Mouse (Mus musculus) brain, adult 2 months (tissue): ENCODE results near the gene Nol4l.
"Not testable (repeated sequence)": the region's sequence is repeated elsewhere in the genome, so short reads cannot be mapped to it uniquely, and the experiment has no call there.

Source experiments
- DNase-seq: peaks from one replicate; pipeline ENCODE4 v3.0.0; 2011; ENCODE audit warnings: low read depth, low spot score

Gene Nol4l

DNA sequence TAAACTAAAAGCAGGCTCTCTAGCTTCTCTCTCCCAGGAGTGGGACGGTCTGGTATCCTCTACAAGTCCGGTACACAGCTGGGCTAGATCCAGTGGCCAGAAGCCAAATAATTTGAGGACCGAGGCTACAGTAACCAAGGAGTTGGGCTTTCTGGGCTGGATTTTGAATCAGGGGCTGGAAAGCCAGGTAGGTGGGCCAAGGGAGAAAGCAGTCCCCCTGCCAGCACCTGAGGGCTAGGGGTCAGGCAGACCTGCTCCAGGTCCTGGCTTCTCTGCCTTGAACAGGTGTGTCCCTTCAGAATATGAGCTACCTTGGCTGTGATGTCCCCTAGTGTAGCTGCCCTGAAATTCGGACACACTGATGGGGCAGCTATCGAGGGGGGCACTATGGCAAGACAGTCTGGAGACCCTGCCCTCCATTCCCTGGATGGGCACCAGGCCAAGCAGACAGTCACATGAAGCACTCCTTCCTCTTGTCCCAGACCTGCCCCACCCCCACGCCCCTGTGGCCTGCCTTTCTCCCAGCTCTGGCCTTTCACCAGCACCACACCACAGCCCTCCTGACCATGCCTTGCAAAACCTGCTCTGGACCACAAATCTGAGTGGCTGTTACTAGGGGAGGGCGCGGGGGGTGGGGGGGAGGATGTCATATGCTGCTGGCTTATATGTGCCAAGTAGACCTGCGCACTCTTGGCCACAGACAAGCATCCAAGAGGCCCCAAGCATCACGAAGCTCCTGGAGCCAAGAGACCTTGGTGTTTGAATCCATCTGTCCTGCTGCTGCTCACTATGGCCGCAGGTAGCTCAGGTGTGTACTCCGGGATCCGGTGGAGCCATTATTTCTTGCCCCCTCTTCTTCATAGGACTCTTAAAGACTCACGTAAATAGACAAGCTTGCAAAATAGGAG lies 17.1 kb downstream of the Nol4l start:
- peak; percentile 88 for DNase-seq

DNA sequence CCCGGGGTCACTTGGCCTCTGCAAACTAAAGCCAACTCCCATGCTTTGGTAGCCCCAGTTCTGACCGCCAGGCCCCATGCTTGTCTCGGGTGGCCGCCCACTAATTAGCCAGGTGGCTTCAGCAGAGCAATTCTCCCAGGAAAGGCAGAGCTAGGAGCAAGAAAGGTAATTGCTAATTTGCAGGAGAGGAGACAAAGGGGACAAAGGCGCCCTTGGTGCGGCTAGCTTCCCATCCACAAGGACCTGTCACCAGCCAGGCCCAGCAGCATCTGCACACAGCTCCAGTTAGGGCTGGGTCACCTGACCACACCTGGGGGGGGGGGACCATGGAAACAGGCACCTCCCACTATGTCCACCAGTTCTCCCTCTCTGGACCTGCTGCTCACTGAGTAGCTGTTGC lies 18.2 kb downstream of the Nol4l start:
- DNase-seq = no peak

GRCm38 (mm10) chr2:153510136-153510535 lies 19.6 kb downstream of the Nol4l start:
- DNase-seq = peak; percentile 79

DNA sequence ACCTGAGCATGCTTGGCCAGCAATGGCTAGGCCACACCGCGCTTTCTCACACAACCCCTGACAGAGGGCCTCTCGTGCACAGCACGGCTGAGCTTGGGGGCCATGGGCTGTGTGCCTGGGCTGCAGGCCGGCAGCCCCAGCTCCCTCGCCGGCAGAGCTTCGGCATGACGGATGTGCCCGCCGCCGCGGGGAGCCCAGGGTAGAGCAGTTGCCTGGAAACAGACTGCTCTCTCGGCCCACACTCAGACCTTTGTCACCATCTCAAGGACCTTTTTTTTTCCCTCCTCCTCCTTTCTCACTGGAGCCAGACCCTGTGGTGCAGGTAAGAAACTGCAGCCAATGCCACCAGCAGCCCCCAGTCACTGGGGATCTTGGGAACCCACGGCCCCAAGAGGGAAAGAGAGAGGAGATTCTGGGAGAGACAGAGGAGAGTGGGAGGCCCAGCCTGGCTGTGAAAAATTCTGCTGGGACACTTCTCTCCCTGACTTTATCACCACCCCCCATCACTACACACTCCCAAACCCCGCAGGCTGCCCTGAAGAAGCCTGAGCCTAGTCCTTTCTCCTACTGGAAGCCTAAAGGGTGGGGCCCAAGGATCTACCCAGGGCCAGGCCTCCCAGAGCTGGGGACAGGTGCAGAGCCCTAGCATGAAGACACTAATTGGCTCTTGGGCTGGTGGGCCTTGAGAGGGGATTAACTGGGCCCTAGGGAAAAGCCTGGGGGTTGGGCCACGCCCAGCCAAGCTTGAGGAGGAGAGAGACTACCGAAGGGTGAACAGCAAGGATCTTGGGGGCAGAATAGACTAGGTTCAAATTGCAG lies 20.4 kb downstream of the Nol4l start:
- DNase-seq = peak; percentile 81

GRCm38 (mm10) chr2:153508405-153508804 lies 21.4 kb downstream of the Nol4l start:
- DNase-seq = no peak

DNA sequence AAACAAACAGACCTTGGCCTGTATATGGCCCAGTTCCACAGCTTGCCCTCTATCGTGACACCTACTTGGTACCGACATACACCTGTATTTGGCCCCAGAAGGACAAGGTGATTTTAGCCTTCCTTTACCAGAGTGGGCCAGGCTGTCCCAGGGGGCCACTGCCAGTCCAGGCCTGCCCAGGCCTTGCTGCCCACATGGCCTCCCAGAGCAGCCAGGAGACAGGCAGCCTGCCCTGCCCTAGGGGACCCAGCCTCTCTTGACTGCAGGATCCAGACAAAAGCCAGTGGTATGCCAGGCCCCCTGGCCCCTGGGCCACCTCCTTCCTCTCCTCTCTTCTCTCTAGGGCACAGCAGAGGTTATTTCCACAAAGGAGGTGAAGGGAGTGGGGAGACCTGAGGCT lies 21.8 kb downstream of the Nol4l start:
- DNase-seq = no peak

GRCm38 (mm10) chr2:153506385-153506784 lies 23.4 kb downstream of the Nol4l start:
- DNase-seq = no peak

DNA sequence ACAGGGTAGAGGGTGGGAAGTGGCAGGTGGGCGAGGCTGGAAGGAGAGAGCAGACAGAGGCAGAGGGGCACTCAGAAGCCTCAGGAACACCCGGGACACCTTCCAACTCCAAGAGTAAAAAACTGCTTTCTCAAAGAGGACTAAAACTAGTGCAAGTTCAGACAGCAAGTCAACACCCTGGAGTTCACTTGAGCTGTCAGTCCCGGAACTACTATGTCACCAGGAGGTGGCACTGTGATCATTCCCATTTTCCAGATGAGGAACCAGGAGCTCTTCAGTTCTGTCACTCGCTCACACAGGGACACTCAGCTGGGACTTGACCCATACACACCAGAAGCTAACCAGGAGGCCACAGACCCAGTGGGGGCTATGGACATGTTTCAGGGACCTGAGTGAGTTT lies 30.6 kb downstream of the Nol4l start:
- peak; percentile 82 for DNase-seq

DNA sequence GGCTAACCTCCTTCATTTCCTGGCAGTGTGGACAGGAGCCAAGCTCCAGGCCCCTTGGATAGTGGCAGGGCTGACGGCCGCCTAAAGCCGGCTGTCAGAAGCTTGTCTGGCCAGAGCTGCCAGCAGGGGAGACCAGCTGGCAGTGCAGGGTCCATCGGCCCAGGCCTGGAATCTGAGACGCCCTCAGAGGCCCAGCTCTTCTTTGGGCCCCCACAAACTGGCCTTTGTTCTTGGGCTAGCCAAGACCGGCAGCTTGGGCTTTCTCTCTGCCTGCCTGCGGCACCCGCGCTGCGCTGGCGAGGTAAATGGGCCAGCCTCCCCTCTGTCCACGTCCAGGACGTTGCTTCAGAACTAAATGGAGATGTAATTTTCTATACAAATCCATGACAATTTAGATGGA lies 32.9 kb downstream of the Nol4l start:
- peak; percentile 89 for DNase-seq

- DNase-seq = no peak
These were observed 33.5 kb downstream of the Nol4l start for GRCm38 (mm10) chr2:153496301-153496700.

GRCm38 (mm10) chr2:153495818-153496217 lies 34.0 kb downstream of the Nol4l start:
- DNase-seq = no peak

DNA sequence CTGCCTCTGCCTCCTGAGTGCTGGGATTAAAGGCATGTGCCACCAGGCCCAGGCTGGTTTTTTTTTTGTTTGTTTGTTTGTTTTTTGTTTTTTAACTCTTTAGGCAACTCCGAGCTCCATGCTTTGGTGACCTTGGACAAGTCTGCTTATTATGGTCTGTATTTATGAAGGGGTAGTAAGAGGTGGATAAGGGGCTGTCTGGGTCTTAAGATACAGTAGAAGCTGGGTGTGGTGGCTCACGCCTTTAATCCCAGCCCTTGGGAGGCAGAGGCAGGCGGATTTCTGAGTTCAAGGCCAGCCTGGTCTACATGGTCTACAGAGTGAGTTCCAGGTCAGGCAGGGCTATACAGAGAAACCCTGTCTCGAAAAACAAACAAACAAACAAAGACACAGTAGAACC lies 34.4 kb downstream of the Nol4l start:
- not testable (repeated sequence) for DNase-seq

DNA sequence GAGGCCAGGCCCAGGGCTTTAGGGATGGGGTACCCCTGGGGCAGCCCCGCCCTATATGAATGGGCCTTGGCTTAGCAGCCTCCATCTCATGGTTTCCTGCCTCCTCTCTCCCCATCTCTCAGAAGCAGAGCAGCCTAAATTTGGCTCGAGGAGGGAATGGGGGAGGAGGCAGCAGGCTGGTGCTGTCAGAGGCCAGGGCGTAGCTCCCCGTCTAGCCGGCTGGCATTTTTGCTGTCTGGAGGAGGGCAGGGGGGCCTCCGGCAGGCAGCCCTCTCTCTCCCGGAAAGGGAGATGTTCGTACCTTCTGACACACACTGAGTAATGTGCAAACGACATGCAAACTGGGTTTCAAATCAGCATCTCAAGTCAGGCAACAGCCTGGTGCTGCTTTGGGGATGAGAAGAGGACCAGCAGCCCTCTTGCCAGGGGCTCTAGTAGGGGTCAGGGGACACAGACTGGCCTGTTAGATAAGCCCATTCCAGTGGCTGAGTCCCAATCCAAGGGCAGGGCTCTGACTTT lies 35.4 kb downstream of the Nol4l start:
- DNase-seq = peak; percentile 94

DNA sequence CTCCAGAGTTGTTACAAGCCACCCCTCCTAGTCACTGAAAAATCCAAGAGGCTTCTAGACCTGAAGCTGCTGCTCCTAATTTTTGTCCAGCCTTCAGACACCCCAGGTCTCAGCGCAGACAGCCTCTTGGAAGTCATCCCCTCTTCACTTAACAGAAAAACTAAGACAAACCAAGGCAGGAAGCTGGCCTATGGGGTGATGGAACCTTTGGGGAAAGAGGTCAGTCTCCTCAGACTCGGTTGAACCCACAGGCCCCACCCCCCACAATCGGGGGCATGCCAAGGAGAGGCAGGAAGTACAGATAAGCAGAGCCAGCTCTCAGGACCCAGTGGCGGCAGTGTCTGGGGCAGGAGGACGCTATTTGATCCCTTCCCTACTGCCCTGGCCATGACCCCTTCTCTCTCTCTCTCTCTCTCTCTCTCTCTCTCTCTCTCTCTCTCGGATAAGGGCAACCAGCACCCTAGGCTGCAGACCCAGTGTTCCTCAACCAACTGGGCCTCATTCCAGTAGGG lies 35.9 kb downstream of the Nol4l start:
- DNase-seq = no peak

GRCm38 (mm10) chr2:153493393-153493731 lies 36.4 kb downstream of the Nol4l start:
- no peak for DNase-seq

DNA sequence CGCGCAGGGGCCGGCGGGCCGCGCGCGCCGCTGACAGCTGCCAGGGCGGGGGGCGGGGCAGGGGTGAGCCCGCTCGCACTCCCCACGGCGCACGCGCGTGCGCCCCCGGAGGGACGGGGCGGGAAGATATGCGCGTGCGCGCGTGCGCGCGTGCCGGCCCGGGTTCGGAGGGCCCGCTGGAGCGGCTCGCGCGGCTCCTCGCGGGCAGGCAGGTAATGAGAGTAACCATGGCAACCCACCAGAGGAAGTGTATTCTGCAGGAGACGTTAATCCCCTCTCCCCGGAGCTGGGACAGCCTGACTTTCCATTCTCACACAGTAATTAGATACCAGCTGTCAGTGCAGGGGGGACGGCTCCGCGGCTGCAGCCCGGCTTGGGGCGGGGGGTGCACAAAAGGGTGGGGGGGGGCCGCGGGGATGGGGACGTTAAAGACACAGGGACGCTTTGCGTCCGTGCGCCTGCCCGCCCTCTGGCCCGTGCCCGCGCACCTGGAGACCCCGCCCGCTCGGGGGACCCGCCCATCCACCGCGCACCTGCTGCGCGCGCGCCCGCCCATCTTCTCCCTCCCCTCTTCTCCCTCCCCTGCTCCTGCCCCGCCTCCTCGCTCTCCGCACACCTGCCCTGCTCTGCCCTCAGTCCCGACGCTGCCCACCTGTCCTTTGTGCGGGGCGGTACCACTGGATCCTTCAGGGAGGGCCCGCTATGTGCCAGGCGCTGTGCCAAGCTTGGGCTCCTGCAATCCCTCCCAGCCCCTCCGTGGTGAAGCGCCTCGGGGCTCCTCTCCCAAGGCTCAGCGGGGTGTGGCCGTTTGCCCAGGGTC lies 37.0 kb downstream of the Nol4l start, which contains the start of gene 4930404H24Rik:
Gene 4930404H24Rik (plus strand): TSS at position 218 of the 820 bp plus-strand sequence.
- peak; percentile 92 for DNase-seq

GRCm38 (mm10) chr2:153492179-153492517 lies 37.6 kb downstream of the Nol4l start:
- no peak for DNase-seq

- DNase-seq = peak; percentile 92
These were observed 38.1 kb downstream of the Nol4l start for GRCm38 (mm10) chr2:153491512-153492178.

DNA sequence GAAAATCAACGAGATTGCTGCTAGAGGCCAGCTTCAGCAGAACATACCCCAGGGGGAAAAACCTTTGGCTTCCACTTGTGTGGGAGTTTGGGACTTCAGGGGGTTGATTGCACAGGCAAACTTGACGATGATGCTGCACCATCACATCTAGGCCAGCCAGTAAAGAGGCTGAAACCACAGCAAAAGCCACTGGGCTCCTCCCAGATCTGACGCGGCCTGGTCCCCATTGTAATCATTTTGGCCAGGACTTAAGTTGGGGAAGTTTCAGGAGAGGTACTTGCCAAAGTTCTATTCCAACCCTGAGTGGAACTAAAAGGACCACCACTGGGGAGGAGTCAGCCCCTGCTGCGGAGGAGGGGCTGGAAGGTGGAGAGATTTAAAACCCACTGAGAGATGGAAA lies 38.8 kb downstream of the Nol4l start:
- peak; percentile 46 for DNase-seq

- no peak for DNase-seq
These were observed 39.7 kb downstream of the Nol4l start for GRCm38 (mm10) chr2:153490116-153490515.

DNA sequence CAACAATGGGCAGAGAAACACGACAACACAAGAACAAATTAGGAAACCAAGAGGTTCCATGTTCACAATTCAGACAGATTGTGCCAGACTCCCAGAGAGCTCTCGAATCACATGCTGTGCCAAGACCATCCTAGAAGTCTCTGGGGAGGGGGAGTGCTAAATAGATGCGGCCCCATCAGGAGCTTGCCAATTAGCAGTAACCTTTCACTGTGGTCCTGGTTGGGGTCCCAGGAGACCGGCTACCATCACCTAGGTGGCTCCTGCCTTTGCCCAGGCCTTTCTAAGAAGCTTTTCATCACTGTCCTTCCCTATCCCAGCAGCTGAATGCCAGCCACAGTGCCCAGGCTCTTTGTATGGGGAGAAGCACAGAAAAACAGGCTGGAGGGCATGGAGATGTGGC lies 45.7 kb downstream of the Nol4l start:
- DNase-seq = no peak
